Mouse (Mus musculus) cerebellum, postnatal 10 days (tissue): ENCODE results near the gene Tal1.

ENCODE experiments used
- DNase-seq, 2 experiments: peaks; one replicate each; pipeline ENCODE4 v3.0.0; 2021; ENCODE audit warnings: mixed read lengths in 2 of 2

Gene Tal1

GRCm38 (mm10) chr4:115113266-115113665 lies 57.0 kb downstream of the Tal1 start:
- DNase-seq = no peak

GRCm38 (mm10) chr4:115119642-115120041 lies 63.4 kb downstream of the Tal1 start:
- no peak for DNase-seq

GRCm38 (mm10) chr4:115121162-115121561 lies 64.9 kb downstream of the Tal1 start:
- DNase-seq = no peak
